Mouse (Mus musculus) limb, embryonic 14.5 days (tissue): ENCODE measurements around the gene D5Ertd579e. TPM values are rescaled to one million over a fixed set of nuclear protein-coding genes. Genes with fewer than 3 reads are reported as not detected.

Source experiments
- ATAC-seq: fragments of 200-750 bp; cut with Nextera tagmentation; 2 replicates; pipeline ENCODE4 v1.8.0; 2017; ENCODE audit warnings: low read depth, moderate number of reproducible peaks, moderate TSS enrichment; ENCODE audit not compliant: low FRiP score
- DNase-seq: peaks from one replicate; pipeline ENCODE4 v3.0.0-alpha.2; 2015; ENCODE audit warnings: low spot score
- H3K27ac ChIP-seq: fragments of 300-500 bp; sonication (generic); replicated peaks from 2 replicates; pipeline ENCODE4 v1.5.1; 2014; ENCODE audit warnings: low read depth, mild to moderate bottlenecking, low read length, moderate library complexity, mixed read lengths
- H3K27me3 ChIP-seq: fragments of 300-500 bp; sonication (generic); 2 replicates; pipeline ENCODE4 v1.6.1; 2014; ENCODE audit warnings: low read length, mixed read lengths; ENCODE audit not compliant: control insufficient read depth, insufficient read depth
- H3K36me3 ChIP-seq: fragments of 300-500 bp; sonication (generic); 2 replicates; pipeline ENCODE4 v1.6.1; 2014; ENCODE audit warnings: mild to moderate bottlenecking, low read length, moderate library complexity, mixed read lengths; ENCODE audit not compliant: control insufficient read depth, insufficient read depth
- H3K4me1 ChIP-seq: fragments of 300-500 bp; sonication (generic); 2 replicates; pipeline ENCODE4 v1.6.1; 2014; ENCODE audit warnings: antibody characterized with exemption, low read length, mixed read lengths; ENCODE audit not compliant: control insufficient read depth, insufficient read depth
- H3K4me2 ChIP-seq: fragments of 300-500 bp; sonication (generic); replicated peaks from 2 replicates; pipeline ENCODE4 v1.6.1; 2014; ENCODE audit warnings: low read depth, mild to moderate bottlenecking, low read length, moderate library complexity; ENCODE audit not compliant: severe bottlenecking
- H3K4me3 ChIP-seq: fragments of 300-500 bp; sonication (generic); replicated peaks from 2 replicates; pipeline ENCODE4 v1.5.1; 2014; ENCODE audit warnings: low read length
- H3K9ac ChIP-seq: fragments of 300-500 bp; sonication (generic); 2 replicates; pipeline ENCODE4 v1.6.1; 2014; ENCODE audit warnings: mild to moderate bottlenecking, low read depth, low read length, moderate library complexity; ENCODE audit not compliant: severe bottlenecking
- H3K9me3 ChIP-seq: fragments of 300-500 bp; sonication (generic); 2 replicates; pipeline ENCODE4 v1.6.1; 2016; ENCODE audit warnings: low read length; ENCODE audit not compliant: control insufficient read depth
- POLR2A ChIP-seq: fragments of 200-500 bp; IDR thresholded peaks from 2 replicates; pipeline ENCODE4 v1.8.0; 2012; ENCODE audit warnings: inconsistent platforms, mild to moderate bottlenecking, moderate library complexity, borderline replicate concordance; ENCODE audit not compliant: insufficient read depth, insufficient read length; ENCODE audit errors: extremely low read depth
- WGBS: fragments of 180-500 bp; shearing (Covaris S2); extraction: QIAGEN DNeasy Blood & Tissue Kit; methylation state at CpG from one replicate; pipeline ENCODE4 v1.1.7; 2014; 5-methylcytosine and 5-hydroxymethylcytosine counted together
- polyA plus RNA-seq, 2 experiments: library from polyadenylated mRNA; depleted of rRNA in 1 of 2; stranded (reverse) in 1 of 2; unstranded in 1 of 2; fragments of >200 nt; fragmentation: Nextera tagmentation in 1 of 2; extraction: Ambion mirVana in 1 of 2; gene quantifications; 2 replicates each; pipeline versions ENCODE4 v1.2.1 to v1.2.3; 2012 to 2014

The D5Ertd579e gene
- polyA plus RNA-seq, 2 experiments, result 20.8 to 21.6 TPM

- Histone ChIP-seq H3K9me3 (no peaks in the 10 kb centered on the region), H3K4me3 (no peak overlapping the region), H3K4me2 (no peak overlapping the region), H3K36me3 (peaks cover 10% of the 10 kb centered on the region), H3K4me1 (peaks cover 17% of the 10 kb centered on the region), H3K9ac (no peak overlapping the region), H3K27ac (no peak overlapping the region), H3K27me3 (no peaks in the 10 kb centered on the region)
- no peak for TF ChIP-seq POLR2A
- ATAC-seq (no peak), DNase-seq (no peak)
- 87% methylated on average over 4 of the region's 4 CpGs for WGBS
These were observed 125.1 kb downstream of the D5Ertd579e start for GRCm38 (mm10) chr5:36570546-36571245.

- no peak for ATAC-seq
- H3K9me3 ChIP-seq, result no peaks in the 10 kb centered on the region
- DNase-seq, result no peak
- 85% methylated on average over 7 of the region's 7 CpGs for WGBS
- peaks cover 17% of the 10 kb centered on the region for H3K4me1 ChIP-seq
- no peaks in the 10 kb centered on the region for H3K27me3 ChIP-seq
- H3K27ac ChIP-seq, result no peak overlapping the region
- H3K36me3 ChIP-seq, result peaks cover 10% of the 10 kb centered on the region
- no peak overlapping the region for H3K4me3 ChIP-seq
- H3K9ac ChIP-seq, result no peak overlapping the region
- TF ChIP-seq POLR2A, result no peak
- H3K4me2 ChIP-seq, result no peak overlapping the region
These were observed 125.7 kb downstream of the D5Ertd579e start for GRCm38 (mm10) chr5:36570098-36570497.

- H3K4me1 ChIP-seq, result 0 out of 2 replicates have a peak, but pooled peaks cover under 1% of the 10 kb centered on the region
- TF ChIP-seq POLR2A, result no peak
- 82% methylated on average over 4 of the region's 4 CpGs for WGBS
- H3K27ac ChIP-seq, result no peak overlapping the region
- H3K9ac ChIP-seq, result no peak overlapping the region
- no peak overlapping the region for H3K4me2 ChIP-seq
- no peak for ATAC-seq
- no peaks in the 10 kb centered on the region for H3K9me3 ChIP-seq
- peaks cover 10% of the 10 kb centered on the region for H3K36me3 ChIP-seq
- no peaks in the 10 kb centered on the region for H3K27me3 ChIP-seq
- DNase-seq, result no peak
- H3K4me3 ChIP-seq, result no peak overlapping the region
These were observed 127.7 kb downstream of the D5Ertd579e start for GRCm38 (mm10) chr5:36568118-36568517.

GRCm38 (mm10) chr5:36567627-36568026 is 128.2 kb downstream of the D5Ertd579e start:
- no peak for TF ChIP-seq POLR2A
- ATAC-seq (no peak), DNase-seq (no peak)
- Histone ChIP-seq H3K9ac (no peak overlapping the region), H3K4me1 (no peaks in the 10 kb centered on the region), H3K4me3 (no peak overlapping the region), H3K27me3 (no peaks in the 10 kb centered on the region), H3K4me2 (no peak overlapping the region), H3K36me3 (peaks cover 10% of the 10 kb centered on the region), H3K9me3 (no peaks in the 10 kb centered on the region), H3K27ac (no peak overlapping the region)
- WGBS, result 65% methylated on average over 2 of the region's 2 CpGs

GRCm38 (mm10) chr5:36564530-36564929 is 131.3 kb downstream of the D5Ertd579e start:
- Histone ChIP-seq H3K27me3 (no peaks in the 10 kb centered on the region), H3K4me2 (no peak overlapping the region), H3K4me3 (no peak overlapping the region), H3K27ac (no peak overlapping the region), H3K4me1 (0 out of 2 replicates have a peak, but pooled peaks cover 13% of the 10 kb centered on the region), H3K9me3 (no peaks in the 10 kb centered on the region), H3K9ac (no peak overlapping the region), H3K36me3 (no peaks in the 10 kb centered on the region)
- DNase-seq (no peak), ATAC-seq (no peak)
- no peak for TF ChIP-seq POLR2A
- WGBS, result 92% methylated on average over 9 of the region's 9 CpGs
